In the genomic region with DNA sequence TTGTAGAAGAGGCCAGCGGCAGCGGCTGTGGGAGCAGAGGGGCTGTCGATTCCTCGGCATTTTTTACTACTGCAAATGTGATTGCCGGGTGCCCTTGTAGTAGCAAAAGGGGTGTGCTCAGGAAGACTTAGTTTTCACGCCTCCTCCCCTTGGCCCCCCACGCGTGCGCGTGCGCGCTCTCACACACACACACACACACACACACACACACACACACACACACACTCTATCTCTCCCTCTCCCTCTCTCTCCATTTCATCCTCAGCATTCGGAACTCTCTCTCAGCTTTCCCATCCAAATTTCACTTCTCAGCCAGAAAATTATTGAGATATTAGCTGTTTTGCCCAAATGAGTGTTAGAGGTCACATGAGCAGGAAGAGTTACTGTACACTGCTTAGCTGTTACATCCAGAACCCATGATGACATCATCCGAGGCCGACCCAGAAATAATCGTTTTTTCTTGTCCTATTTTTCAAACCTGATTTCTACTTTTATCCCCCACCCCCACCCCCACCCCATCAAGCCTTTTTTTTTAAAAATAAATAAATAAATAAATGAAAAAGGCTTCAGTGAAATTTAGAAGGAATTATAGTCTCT, we compare ENCODE assay signal across 8 mouse cellular contexts. TPM values are rescaled to one million over a fixed set of nuclear protein-coding genes. Genes with fewer than 3 reads are reported as not detected.
DNase-seq lines count a peak whose midpoint lies in the region; ATAC-seq lines count a peak whose summit lies in the region.
"Had no signal": no experiment of that assay in that cellular context is flagged by ENCODE, and none has a peak within 500 bp of the region (broad histone marks: within the 10 kb centered on the region; RNA-seq: fewer than 3 reads in every experiment).

No protein-coding gene starts in this region.

- H3K4me3 ChIP-seq in lung, embryonic 16.5 days (ENCODE audit: low read length), result peak overlapping the region; percentile 8; the same call in 1 of the 2 replicates
- peak overlapping the region; percentile 58 for H3K4me3 ChIP-seq in forebrain, embryonic 15.5 days

- WGBS in lung, embryonic 16.5 days, result 53% methylated on average over 16 of the region's 16 CpGs
- 53% methylated on average over 16 of the region's 16 CpGs for WGBS in forebrain, embryonic 15.5 days

- ATAC-seq in lung, embryonic 16.5 days (ENCODE audit: low read depth), result no peak
- peak; percentile 26 for ATAC-seq in forebrain, embryonic 15.5 days (replicated peaks)

- no peaks in the 10 kb centered on the region for H3K27me3 ChIP-seq in lung, embryonic 16.5 days (ENCODE audit: control insufficient read depth, insufficient read depth, low read depth, low read length)
- no peaks in the 10 kb centered on the region for H3K27me3 ChIP-seq in forebrain, embryonic 15.5 days

- peak overlapping the region; percentile 11; the same call in 1 of the 2 replicates for H3K9ac ChIP-seq in lung, embryonic 16.5 days (ENCODE audit: low read length)
- H3K9ac ChIP-seq in forebrain, embryonic 15.5 days (replicated peaks), result peak overlapping the region; percentile 72
- H3K9ac ChIP-seq: limb, embryonic 15.5 days had no signal

- H3K4me1 ChIP-seq in lung, embryonic 16.5 days (replicated peaks; ENCODE audit: control insufficient read depth, insufficient read depth, low read length), result peaks cover 3% of the 10 kb centered on the region; the same call in 1 of the 2 replicates
- peaks cover 26% of the 10 kb centered on the region for H3K4me1 ChIP-seq in forebrain, embryonic 15.5 days

- H3K9me3 ChIP-seq in lung, embryonic 16.5 days (ENCODE audit: control insufficient read depth, low read length), result no peaks in the 10 kb centered on the region
- no peaks in the 10 kb centered on the region for H3K9me3 ChIP-seq in forebrain, embryonic 15.5 days
- H3K9me3 ChIP-seq: limb, embryonic 15.5 days had no signal

- H3K27ac ChIP-seq in lung, embryonic 16.5 days (ENCODE audit: low read length), result no peak overlapping the region
- peak overlapping the region; percentile 89 for H3K27ac ChIP-seq in forebrain, embryonic 15.5 days (replicated peaks)
- H3K27ac ChIP-seq: limb, embryonic 15.5 days had no signal

- peak overlapping the region; percentile 75; the same call in 1 of the 2 replicates for H3K4me2 ChIP-seq in lung, embryonic 16.5 days (ENCODE audit: low read depth, low read length)
- H3K4me2 ChIP-seq in forebrain, embryonic 15.5 days (replicated peaks), result peak overlapping the region; percentile 54

- no peak for DNase-seq in lung, adult 18-20 months
- DNase-seq in left cerebral cortex, adult 9 months (ENCODE audit: low spot score in 2 of 2), result peak; percentile 31 to 63
- DNase-seq in right cerebral cortex, postnatal 25 days, result peak; percentile 44
- DNase-seq in natural killer cell, adult 2 months (ENCODE audit: low spot score in 2 of 2), result no peak
- no peak for DNase-seq in B cell, adult 2 months

- no peaks in the 10 kb centered on the region; the same call in 1 of the 2 replicates for H3K36me3 ChIP-seq in lung, embryonic 16.5 days (ENCODE audit: control insufficient read depth, insufficient read depth, low read length)
- H3K36me3 ChIP-seq in forebrain, embryonic 15.5 days, result no peaks in the 10 kb centered on the region

RNA-seq across cellular contexts. Expression of a gene that starts 45.4 kb away (rescaled TPM):
- polyA plus RNA-seq in lung, embryonic 16.5 days (2015; fragmentation: Nextera tagmentation; extraction: Ambion mirVana), result 649 and 667 TPM in 2 replicates
- 1,178 and 1,180 TPM in 2 replicates for polyA plus RNA-seq in forebrain, embryonic 15.5 days (2015; fragmentation: Nextera tagmentation; extraction: Ambion mirVana)

Comparison
In these comparisons a context has a peak if more than half of its experiments do, and no peak if none do; other contexts are left out.
1. DNase-seq: peak in left cerebral cortex, adult 9 months (2 of 2) and right cerebral cortex, postnatal 25 days (single experiment); none in lung, adult 18-20 months (0 of 2), natural killer cell, adult 2 months (0 of 2) and B cell, adult 2 months (0 of 2).